Mouse (Mus musculus): ENCODE data around the gene Mgst2.

GRCm38 (mm10) chr3:51726257-51726656 lies 66.1 kb downstream of the Mgst2 start:
- no peak for TF ChIP-seq POLR2A (IDR thresholded peaks at IDR 0.05; ENCODE audit: insufficient read depth, low read depth, low read length)
- no peak for TF ChIP-seq EP300 (IDR thresholded peaks at IDR 0.05; ENCODE audit: insufficient read depth, low read depth, low read length)
- TF ChIP-seq CTCF (IDR thresholded peaks at IDR 0.05) = no peak
